Mouse (Mus musculus): ENCODE results near the gene Them4. TPM values are rescaled to one million over a fixed set of nuclear protein-coding genes. Genes with fewer than 3 reads are reported as not detected.

Gene Them4
- polyA plus RNA-seq, 1 experiment from 2014 or later, result 12.2 TPM

Other genes with a start within 250 kb of the Them4 start
- gene Gm10697, start 237.4 kb upstream of the Them4 start, polyA plus RNA-seq (2015; fragmentation: Nextera tagmentation; extraction: Ambion mirVana), result not detected in 2 replicates
- gene Gm10696, start 131.9 kb upstream of the Them4 start, polyA plus RNA-seq (2015; fragmentation: Nextera tagmentation; extraction: Ambion mirVana), result not detected in 2 replicates
- gene Gm5286, start 113.4 kb upstream of the Them4 start, polyA plus RNA-seq (2015; fragmentation: Nextera tagmentation; extraction: Ambion mirVana), result not detected in 2 replicates
- not detected in 2 replicates for gene Gm4778, start 46.1 kb upstream of the Them4 start, polyA plus RNA-seq (2015; fragmentation: Nextera tagmentation; extraction: Ambion mirVana)
- 1.3 TPM in 1 of 2 replicates, not detected in the other for gene Them5, start 32.0 kb downstream of the Them4 start, polyA plus RNA-seq (2015; fragmentation: Nextera tagmentation; extraction: Ambion mirVana)
- 0.40 and 0.59 TPM in 2 replicates for gene C2cd4d, start 52.3 kb downstream of the Them4 start, polyA plus RNA-seq (2015; fragmentation: Nextera tagmentation; extraction: Ambion mirVana)
- 8.6 and 9.6 TPM in 2 replicates for gene Rorc, start 62.7 kb downstream of the Them4 start, polyA plus RNA-seq (2015; fragmentation: Nextera tagmentation; extraction: Ambion mirVana)
- gene Lingo4, start 88.4 kb downstream of the Them4 start, polyA plus RNA-seq (2015; fragmentation: Nextera tagmentation; extraction: Ambion mirVana), result 0.17 and 0.32 TPM in 2 replicates
- gene Tdrkh, start 103.2 kb downstream of the Them4 start, polyA plus RNA-seq (2015; fragmentation: Nextera tagmentation; extraction: Ambion mirVana), result 12.0 and 15.5 TPM in 2 replicates
- 68.4 and 70.4 TPM in 2 replicates for gene Mrpl9, start 133.2 kb downstream of the Them4 start, polyA plus RNA-seq (2015; fragmentation: Nextera tagmentation; extraction: Ambion mirVana)
- 0.45 and 0.84 TPM in 2 replicates for gene Oaz3, start 133.8 kb downstream of the Them4 start, polyA plus RNA-seq (2015; fragmentation: Nextera tagmentation; extraction: Ambion mirVana)
- gene Celf3, start 168.2 kb downstream of the Them4 start, polyA plus RNA-seq (2015; fragmentation: Nextera tagmentation; extraction: Ambion mirVana), result 2.5 and 5.5 TPM in 2 replicates
- 1.2 and 2.3 TPM in 2 replicates for gene Riiad1, start 170.3 kb downstream of the Them4 start, polyA plus RNA-seq (2015; fragmentation: Nextera tagmentation; extraction: Ambion mirVana)

Measured in kidney, embryonic 15.5 days (tissue).